9 mouse cellular contexts compared by ENCODE assay signal in genomic region chr1:112451622-112452021, GRCm38 (mm10).
DNase-seq lines count a peak whose midpoint lies in the region; ATAC-seq and TF ChIP-seq lines count a peak whose summit lies in the region.
"Had no signal": no experiment of that assay in that cellular context is flagged by ENCODE, and none has a peak within 500 bp of the region (broad histone marks: within the 10 kb centered on the region; RNA-seq: fewer than 3 reads in every experiment).

No protein-coding gene starts in this region.

- TF ChIP-seq EP300 in lung, postnatal 0 days (IDR thresholded peaks at IDR 0.05) = no peak

- H3K9me3 ChIP-seq in lung, postnatal 0 days (ENCODE audit: low read length) = no peaks in the 10 kb centered on the region
- H3K9me3 ChIP-seq in hindbrain, embryonic 12.5 days (replicated peaks) = no peaks in the 10 kb centered on the region

- no peaks in the 10 kb centered on the region for H3K4me1 ChIP-seq in lung, postnatal 0 days (ENCODE audit: insufficient read depth, low read depth, low read length)
- H3K4me1 ChIP-seq in hindbrain, embryonic 12.5 days = no peaks in the 10 kb centered on the region

- peak; percentile 51 for TF ChIP-seq CTCF in lung, postnatal 0 days (IDR thresholded peaks at IDR 0.05)

- H3K4me2 ChIP-seq in lung, postnatal 0 days (replicated peaks; ENCODE audit: low read depth, low read length) = no peak overlapping the region
- H3K4me2 ChIP-seq in hindbrain, embryonic 12.5 days (replicated peaks) = no peak overlapping the region

- no peak overlapping the region for H3K9ac ChIP-seq in lung, postnatal 0 days (replicated peaks; ENCODE audit: low read depth)
- H3K9ac ChIP-seq in hindbrain, embryonic 12.5 days = no peak overlapping the region

- no peak overlapping the region for H3K4me3 ChIP-seq in lung, postnatal 0 days (ENCODE audit: low read depth, low read length)
- H3K4me3 ChIP-seq in hindbrain, embryonic 12.5 days = no peak overlapping the region
- H3K4me3 ChIP-seq: myocyte had no signal

- WGBS in lung, postnatal 0 days = 13% methylated on average over 2 of the region's 2 CpGs
- WGBS in hindbrain, embryonic 12.5 days = 23% methylated on average over 2 of the region's 2 CpGs

- no peaks in the 10 kb centered on the region for H3K36me3 ChIP-seq in lung, postnatal 0 days (ENCODE audit: insufficient read depth, low read length)
- H3K36me3 ChIP-seq in hindbrain, embryonic 12.5 days = no peaks in the 10 kb centered on the region

- no peaks in the 10 kb centered on the region for H3K27me3 ChIP-seq in lung, postnatal 0 days (replicated peaks; ENCODE audit: insufficient read depth, low read length)
- H3K27me3 ChIP-seq in hindbrain, embryonic 12.5 days = no peaks in the 10 kb centered on the region

- ATAC-seq in lung, postnatal 0 days = no peak
- ATAC-seq in hindbrain, embryonic 12.5 days (ENCODE audit: low FRiP score) = peak; percentile 36

- H3K27ac ChIP-seq in lung, postnatal 0 days (ENCODE audit: low read length) = no peak overlapping the region
- no peak overlapping the region for H3K27ac ChIP-seq in hindbrain, embryonic 12.5 days

- peak; percentile 2 for DNase-seq in cerebellum, adult 8-10 months
- no peak for DNase-seq in cerebellum, postnatal 25 days
- peak; percentile 47 for DNase-seq in lung, postnatal 0 days (ENCODE audit: low spot score)
- no peak for DNase-seq in lung, postnatal 36 days
- peak; percentile 41 for DNase-seq in retina, postnatal 1 day
- DNase-seq in adrenal gland, adult 18-20 months (ENCODE audit: low spot score in 2 of 2) = no peak
- no peak for DNase-seq in urinary bladder, postnatal 14 days (ENCODE audit: low spot score)

Comparison
In these comparisons a context has a peak if more than half of its experiments do, and no peak if none do; other contexts are left out.
1. DNase-seq: peak in cerebellum, adult 8-10 months (single experiment), lung, postnatal 0 days (single experiment) and retina, postnatal 1 day (single experiment); none in cerebellum, postnatal 25 days (0 of 2), lung, postnatal 36 days (single experiment), adrenal gland, adult 18-20 months (0 of 2) and urinary bladder, postnatal 14 days (single experiment).